9 mouse cellular contexts compared by ENCODE assay signal in genomic region chr17:6656471-6656870, GRCm38 (mm10). TPM values are rescaled to one million over a fixed set of nuclear protein-coding genes. Genes with fewer than 3 reads are reported as not detected.
DNase-seq lines count a peak whose midpoint lies in the region; TF ChIP-seq lines count a peak whose summit lies in the region.
"Not testable (repeated sequence)": the region's sequence is repeated elsewhere in the genome, so short reads cannot be mapped to it uniquely, and the experiment has no call there.
"Had no signal": no experiment of that assay in that cellular context is flagged by ENCODE, and none has a peak within 500 bp of the region (broad histone marks: within the 10 kb centered on the region; RNA-seq: fewer than 3 reads in every experiment).

No protein-coding gene starts in this region.

- not testable (repeated sequence) for H3K4me2 ChIP-seq in myocyte (ENCODE audit: low read depth)

- TF ChIP-seq POLR2A in myocyte (IDR thresholded peaks at IDR 0.05; ENCODE audit: insufficient read length, low read depth); thymus, adult 2 months (IDR thresholded peaks at IDR 0.05; ENCODE audit: control insufficient read depth, extremely low read depth, insufficient read depth, low read length, poor library complexity): not testable (repeated sequence)

- 91% methylated on average over 1 of the region's 3 CpGs for WGBS in thymus, adult 2 months

- not testable (repeated sequence) for H3K36me3 ChIP-seq in myocyte (ENCODE audit: control insufficient read depth, insufficient read depth); thymus, adult 2 months (ENCODE audit: control insufficient read depth, insufficient read depth, low read length)

- H3K4me1 ChIP-seq in thymus, adult 2 months (replicated peaks; ENCODE audit: control insufficient read depth, insufficient read depth, low read length), result not testable (repeated sequence)

- peak overlapping the region; percentile 87 for H3K27ac ChIP-seq in thymus, adult 2 months (ENCODE audit: control insufficient read depth, insufficient read depth, low read length)

- H3ac ChIP-seq in myocyte (ENCODE audit: control insufficient read depth, insufficient read length), result not testable (repeated sequence)

- not testable (repeated sequence) for H3K27me3 ChIP-seq in myocyte (ENCODE audit: control insufficient read depth, insufficient read depth, insufficient read length); thymus, adult 2 months (ENCODE audit: control insufficient read depth, insufficient read depth, low read length)

- not testable (repeated sequence) for TF ChIP-seq CTCF in thymus, adult 2 months (IDR thresholded peaks at IDR 0.05; ENCODE audit: borderline replicate concordance, control insufficient read depth, extremely low read depth, insufficient read depth, low read length, poor library complexity)

- peak overlapping the region; percentile 35 for H3K4me3 ChIP-seq in myocyte
- H3K4me3 ChIP-seq in thymus, adult 2 months (ENCODE audit: control insufficient read depth, insufficient read depth, low read length), result not testable (repeated sequence)

- H3K79me2 ChIP-seq in myocyte (ENCODE audit: control insufficient read depth, insufficient read depth), result not testable (repeated sequence)

- DNase-seq in adrenal gland, adult 2 months, result peak; percentile 45
- peak; percentile 47 for DNase-seq in cerebellum, adult 9-11 months
- peak; percentile 3 for DNase-seq in gastrocnemius, postnatal 25 days
- not testable (repeated sequence) for DNase-seq in thymus, adult 2 months

RNA-seq across cellular contexts. Expression of gene Dynlt1f, which starts 0.8 kb away (rescaled TPM):
- total RNA-seq in adrenal gland, adult 2 months (2021), result 100 to 1,000 TPM in 1 of 2 experiments, 10 to 100 TPM in 1; 94.4 to 117 TPM
- 14.7 and 22.9 TPM in 2 replicates for polyA plus RNA-seq in adrenal gland, adult 2 months (2012; rRNA removed)
- total RNA-seq in gastrocnemius, postnatal 25 days (2021), result 10 to 100 TPM; 49.0 to 51.0 TPM
- polyA plus RNA-seq in myocyte (2012; fragmentation: generic; extraction: Trizol), result 198 TPM
- polyA plus RNA-seq in thymus, adult 2 months (2012; rRNA removed), result 145 and 154 TPM in 2 replicates

RNA-seq across cellular contexts. Expression of gene Sytl3, which starts 2.4 kb away (rescaled TPM):
- under 1 TPM in 1 of 2 experiments, not detected in 1; 0.21 TPM for total RNA-seq in adrenal gland, adult 2 months (2021)
- polyA plus RNA-seq in adrenal gland, adult 2 months (2012; rRNA removed), result not detected in 2 replicates
- total RNA-seq in gastrocnemius, postnatal 25 days (2021), result under 1 TPM in 1 of 2 experiments, not detected in 1; 0.36 TPM
- not detected for polyA plus RNA-seq in myocyte (2012; fragmentation: generic; extraction: Trizol)
- 34.4 and 40.1 TPM in 2 replicates for polyA plus RNA-seq in thymus, adult 2 months (2012; rRNA removed)
- polyA plus RNA-seq: embryonic facial prominence, embryonic 11.5 days; erythroblast, embryonic 14.5 days; G1E; Patski had no signal

RNA-seq across cellular contexts. Expression of gene Dynlt1c, which starts 55.0 kb away (rescaled TPM):
- 1 to 10 TPM; 6.2 to 9.4 TPM for total RNA-seq in adrenal gland, adult 2 months (2021)
- 5.1 and 5.9 TPM in 2 replicates for polyA plus RNA-seq in adrenal gland, adult 2 months (2012; rRNA removed)
- 1 to 10 TPM; 2.0 to 2.8 TPM for total RNA-seq in gastrocnemius, postnatal 25 days (2021)
- polyA plus RNA-seq in myocyte (2012; fragmentation: generic; extraction: Trizol), result 11.4 TPM
- polyA plus RNA-seq in thymus, adult 2 months (2012; rRNA removed), result 41.1 and 55.0 TPM in 2 replicates

Comparison
In these comparisons a context has a peak if more than half of its experiments do, and no peak if none do; other contexts are left out.
1. RNA of gene Sytl3, which starts 2.4 kb away (polyA plus RNA-seq): 34.4 to 40.1 TPM in thymus, adult 2 months; not detected in adrenal gland, adult 2 months and not detected in myocyte (single experiment); every median in the first group is over 10 times any median in the second.